Mouse (Mus musculus): Measurements from ENCODE around the gene 4930562C15Rik. TPM values are rescaled to one million over a fixed set of nuclear protein-coding genes. Genes with fewer than 3 reads are reported as not detected.

The 4930562C15Rik gene
- total and polyA plus RNA-seq, 3 experiments = 0.12 to 0.21 TPM; not detected in 1

DNA sequence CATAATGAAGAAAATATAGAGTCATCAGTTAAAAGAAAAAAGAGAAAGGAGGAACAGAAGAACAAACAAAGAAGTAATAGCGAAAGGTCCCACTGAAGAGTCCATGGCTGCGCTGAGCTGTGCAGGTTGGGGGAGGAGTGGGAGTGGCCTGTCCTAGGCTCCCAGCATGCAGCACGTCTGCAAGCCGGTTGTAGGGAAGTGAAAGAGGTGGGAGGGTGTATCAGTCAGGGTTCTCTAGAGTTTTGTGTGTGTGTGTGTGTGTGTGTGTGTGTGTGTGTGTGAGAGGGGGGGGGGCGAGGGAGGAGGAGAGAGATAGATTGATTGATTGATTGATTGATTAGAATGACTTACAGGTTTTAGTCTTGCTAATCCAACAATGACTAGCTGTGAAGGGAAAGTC is 72.8 kb downstream of the 4930562C15Rik start:
- Histone ChIP-seq H3K9me3 (replicated peaks; ENCODE audit: insufficient read depth, low read length) (no peaks in the 10 kb centered on the region), H3K4me1 (ENCODE audit: control insufficient read depth in 1 of 2, insufficient read depth in 2 of 2, low read length in 2 of 2) (no peaks in the 10 kb centered on the region), H3K4me3 (ENCODE audit: control insufficient read depth in 1 of 2, insufficient read depth in 1 of 2, low read depth in 2 of 2, low read length in 2 of 2) (no peak overlapping the region), H3K79me2 (ENCODE audit: control insufficient read depth, insufficient read depth, low read length, poor library complexity) (no peaks in the 10 kb centered on the region), H3K27ac (ENCODE audit: control insufficient read depth, low read depth, low read length) (no peak overlapping the region), H3K9ac (ENCODE audit: control insufficient read depth, low read depth, low read length, poor library complexity, severe bottlenecking) (no peak overlapping the region), H3K36me3 (ENCODE audit: control insufficient read depth in 1 of 2, insufficient read depth in 2 of 2, low read length in 2 of 2) (no peaks in the 10 kb centered on the region; a peak in 1 of 4 replicates), H3K27me3 (ENCODE audit: control insufficient read depth in 1 of 2, insufficient read depth in 2 of 2, low read length in 2 of 2) (no peaks in the 10 kb centered on the region)
- DNase-seq (ENCODE audit: low read depth, low spot score) = peak; percentile 30
- TF ChIP-seq POLR2A (IDR thresholded peaks at IDR 0.05; ENCODE audit: control insufficient read depth in 1 of 2, insufficient read depth in 1 of 2, low read depth in 1 of 2, low read length in 2 of 2, poor library complexity in 1 of 2) (no peak), TCF12 (IDR thresholded peaks at IDR 0.05; ENCODE audit: low read depth, low read length) (no peak)

DNA sequence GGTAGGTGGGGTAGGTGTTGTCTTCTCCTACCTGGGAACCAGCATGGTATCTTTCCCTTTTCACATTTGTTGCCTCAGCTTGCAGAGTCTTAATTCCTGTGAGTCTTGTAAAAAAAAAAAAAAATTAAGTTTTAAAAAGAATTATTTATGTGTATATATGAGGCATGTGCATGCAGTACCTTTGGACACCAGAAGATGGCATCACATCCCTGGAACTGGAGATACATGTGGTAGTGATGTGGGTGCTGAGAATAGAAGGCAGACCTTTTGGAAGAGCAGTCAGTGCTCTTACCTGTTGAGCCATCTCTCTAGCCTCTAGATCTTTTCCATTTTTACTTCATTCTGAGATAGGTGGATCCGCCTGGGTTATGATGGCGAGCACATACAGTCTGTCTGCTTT is 74.5 kb downstream of the 4930562C15Rik start:
- H3K27me3 ChIP-seq (ENCODE audit: control insufficient read depth in 1 of 2, insufficient read depth in 2 of 2, low read length in 2 of 2) = no peaks in the 10 kb centered on the region
- no peaks in the 10 kb centered on the region for H3K9me3 ChIP-seq (replicated peaks; ENCODE audit: insufficient read depth, low read length)
- H3K9ac ChIP-seq (ENCODE audit: control insufficient read depth, low read depth, low read length, poor library complexity, severe bottlenecking) = no peak overlapping the region
- no peak overlapping the region for H3K27ac ChIP-seq (ENCODE audit: control insufficient read depth, low read depth, low read length)
- no peaks in the 10 kb centered on the region for H3K4me1 ChIP-seq (ENCODE audit: control insufficient read depth in 1 of 2, insufficient read depth in 2 of 2, low read length in 2 of 2)
- no peak overlapping the region for H3K4me3 ChIP-seq (ENCODE audit: control insufficient read depth in 1 of 2, insufficient read depth in 1 of 2, low read depth in 2 of 2, low read length in 2 of 2)
- no peaks in the 10 kb centered on the region; a peak in 1 of 4 replicates for H3K36me3 ChIP-seq (ENCODE audit: control insufficient read depth in 1 of 2, insufficient read depth in 2 of 2, low read length in 2 of 2)
- no peak for TF ChIP-seq UBTF (IDR thresholded peaks at IDR 0.05; ENCODE audit: borderline replicate concordance, insufficient read depth, low read depth, low read length)
- no peak for TF ChIP-seq NRF1 (IDR thresholded peaks at IDR 0.05; ENCODE audit: insufficient read depth, low read depth, low read length, poor library complexity, severe bottlenecking)
- no peak for TF ChIP-seq CHD1 (IDR thresholded peaks at IDR 0.05; ENCODE audit: low read depth, low read length)
- TF ChIP-seq SIN3A (IDR thresholded peaks at IDR 0.05; ENCODE audit: low read length) = no peak
- TF ChIP-seq MXI1 (IDR thresholded peaks at IDR 0.05; ENCODE audit: low read depth, low read length) = no peak
- TF ChIP-seq POLR2AphosphoS5 (IDR thresholded peaks at IDR 0.05; ENCODE audit: borderline replicate concordance, low read depth, low read length) = no peak
- TF ChIP-seq USF1 (IDR thresholded peaks at IDR 0.05; ENCODE audit: low read depth, low read length) = no peak
- TF ChIP-seq JUND (IDR thresholded peaks at IDR 0.05; ENCODE audit: low read depth, low read length) = no peak
- no peak for TF ChIP-seq MEF2A (IDR thresholded peaks at IDR 0.05; ENCODE audit: extremely low read depth, insufficient replicate concordance, low read depth, low read length, poor library complexity, severe bottlenecking)
- TF ChIP-seq GATA1 (IDR thresholded peaks at IDR 0.05; ENCODE audit: low read depth, low read length) = no peak
- peak; percentile 33 to 64 (median 54); a peak in 5 of 6 replicates for TF ChIP-seq CTCF (IDR thresholded peaks at IDR 0.05 in 2 of 3, conservative IDR thresholded peaks at IDR 0.05 in 1 of 3; ENCODE audit: control insufficient read depth in 1 of 3, insufficient read depth in 1 of 3, low read depth in 2 of 3, low read length in 3 of 3, poor library complexity in 1 of 3, severe bottlenecking in 1 of 3)
- peak; percentile 36; the same call in 1 of the 2 replicates for TF ChIP-seq SMC3 (IDR thresholded peaks at IDR 0.05; ENCODE audit: low read depth, low read length)
- TF ChIP-seq KAT2A (conservative IDR thresholded peaks at IDR 0.05; ENCODE audit: low read depth, low read length) = no peak
- TF ChIP-seq TCF12 (IDR thresholded peaks at IDR 0.05; ENCODE audit: low read depth, low read length) = no peak
- no peak for TF ChIP-seq ELF1 (IDR thresholded peaks at IDR 0.05; ENCODE audit: low read depth, low read length)
- no peak for TF ChIP-seq TAL1 (IDR thresholded peaks at IDR 0.05; ENCODE audit: low read length)
- TF ChIP-seq MYB (IDR thresholded peaks at IDR 0.05; ENCODE audit: low read depth, low read length) = no peak
- TF ChIP-seq POLR2A (IDR thresholded peaks at IDR 0.05; ENCODE audit: control insufficient read depth in 1 of 2, insufficient read depth in 1 of 2, low read depth in 1 of 2, low read length in 2 of 2, poor library complexity in 1 of 2) = no peak
- TF ChIP-seq ZNF384 (IDR thresholded peaks at IDR 0.05; ENCODE audit: low read depth, low read length) = peak; percentile 39; the same call in 1 of the 2 replicates
- TF ChIP-seq ZC3H11A (IDR thresholded peaks at IDR 0.05; ENCODE audit: low read depth, low read length) = no peak
- TF ChIP-seq HCFC1 (IDR thresholded peaks at IDR 0.05; ENCODE audit: low read depth, low read length) = no peak
- TF ChIP-seq RAD21 (IDR thresholded peaks at IDR 0.05; ENCODE audit: low read depth, low read length) = peak; percentile 42
- H3K79me2 ChIP-seq (ENCODE audit: control insufficient read depth, insufficient read depth, low read length, poor library complexity) = no peaks in the 10 kb centered on the region
- peak; percentile 63 for DNase-seq (ENCODE audit: low read depth, low spot score)
